Mouse (Mus musculus) left cerebral cortex, postnatal 10 days (tissue): ENCODE results near the gene Gpr107. TPM values are rescaled to one million over a fixed set of nuclear protein-coding genes. Genes with fewer than 3 reads are reported as not detected.

Experiments
- DNase-seq, 2 experiments: peaks; one replicate each; pipeline ENCODE4 v3.0.0; 2021 to 2022; ENCODE audit warnings: low spot score in 2 of 2, mixed read lengths in 1 of 2; ENCODE audit errors: extremely low spot score in 1 of 2
- intact Hi-C: fragments of 180-260 bp; cut with DNase I; formaldehyde crosslinking; loops from one replicate; pipeline ENCODE4 v1.15.1; 2025
- total RNA-seq, 2 experiments: library from RNA; stranded (reverse); gene quantifications; 2 replicates each; pipeline ENCODE4 v1.2.3; 2021

Gene Gpr107
- 10 to 100 TPM; 50.2 to 61.9 TPM for total RNA-seq

DNA sequence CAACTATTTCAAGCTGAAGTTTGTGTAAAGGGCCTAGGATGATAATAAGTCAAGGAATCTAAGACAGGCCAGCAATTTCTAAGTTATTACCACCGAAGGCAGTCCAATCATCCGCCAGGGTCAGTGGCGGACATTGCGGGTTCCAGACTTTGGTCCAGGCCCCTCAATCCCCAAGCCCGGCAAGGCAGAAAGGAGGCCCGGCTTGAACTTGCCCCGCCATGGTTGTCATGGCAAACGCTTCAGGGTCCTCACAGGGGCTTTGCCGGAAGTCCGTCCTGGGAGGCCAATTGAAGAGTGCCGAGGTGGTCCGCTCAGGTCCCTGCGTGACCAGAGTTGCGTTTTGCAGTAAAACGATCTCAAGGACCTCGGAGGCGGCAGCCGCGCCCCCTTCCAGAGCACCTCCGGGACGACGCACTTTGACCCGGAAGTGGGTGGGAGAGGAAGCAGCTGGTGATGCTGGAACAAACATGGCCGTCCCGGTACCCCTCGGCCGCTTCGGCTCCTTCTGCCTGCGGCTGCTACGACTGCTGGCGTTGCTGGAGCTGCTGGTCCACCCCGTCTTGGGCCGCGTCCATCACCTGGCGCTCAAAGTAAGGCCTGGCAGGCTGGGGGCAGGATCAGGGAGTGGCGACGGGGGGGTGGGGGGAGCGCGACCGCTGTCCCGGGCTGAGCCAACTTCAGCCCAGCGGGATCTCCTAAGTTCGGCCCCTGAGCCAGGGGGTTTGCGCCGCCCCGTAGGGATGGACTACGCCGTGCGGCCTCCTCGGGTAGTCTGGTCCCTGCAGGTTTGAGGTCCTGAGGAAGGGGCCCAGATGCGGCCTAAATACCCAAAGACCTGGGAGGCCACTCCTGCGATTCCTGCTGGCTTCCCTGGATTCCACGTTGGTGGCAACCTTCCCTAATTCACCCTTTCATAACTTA, at the start of gene Gpr107:
TSS of gene Gpr107 (plus strand) at position 425 of the 921 bp plus-strand sequence.
- peak; percentile 75 to 90 for DNase-seq
- intact Hi-C loops = no loop called here

DNA sequence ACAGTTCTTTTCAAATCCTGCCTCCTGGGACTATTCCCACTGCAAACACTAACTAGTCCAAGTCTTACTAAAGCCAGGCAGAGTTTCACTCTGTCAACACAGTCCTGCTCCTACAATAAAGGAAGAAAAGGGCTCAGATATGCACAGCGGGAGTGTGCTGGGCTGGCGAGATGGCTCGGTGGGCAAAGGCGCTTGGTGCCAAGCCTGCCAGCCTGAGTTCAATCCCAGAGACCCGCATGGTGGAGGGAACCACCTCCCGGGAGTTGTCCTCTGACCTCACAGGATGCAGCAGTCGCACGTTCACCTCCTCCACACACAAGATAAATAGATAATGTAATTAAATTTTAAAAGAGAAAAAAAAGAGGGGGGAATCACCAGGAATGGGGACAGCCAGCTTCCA, 48.8 kb upstream of the Gpr107 start:
- DNase-seq = no peak
- intact Hi-C loops = no loop called here

DNA sequence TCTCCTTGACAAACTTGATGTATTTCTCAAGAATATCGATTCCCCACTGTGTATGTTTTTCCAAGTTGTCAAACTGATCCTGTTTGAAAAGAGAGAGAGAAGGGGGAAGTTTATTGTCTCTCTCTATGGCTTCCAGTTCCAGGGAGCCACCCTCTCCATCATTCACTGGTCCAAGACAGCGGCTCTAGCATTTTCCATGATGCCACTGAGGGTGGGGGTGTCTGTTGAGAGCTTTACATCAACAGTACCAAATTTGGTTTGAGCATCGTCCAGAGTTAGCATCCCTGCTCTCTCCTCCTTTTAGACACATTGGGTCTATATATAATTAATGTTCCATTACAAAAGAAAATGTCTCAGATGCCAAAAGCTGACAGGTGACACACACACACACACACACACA, 46.8 kb upstream of the Gpr107 start:
- intact Hi-C loops = no loop called here
- no peak for DNase-seq

DNA sequence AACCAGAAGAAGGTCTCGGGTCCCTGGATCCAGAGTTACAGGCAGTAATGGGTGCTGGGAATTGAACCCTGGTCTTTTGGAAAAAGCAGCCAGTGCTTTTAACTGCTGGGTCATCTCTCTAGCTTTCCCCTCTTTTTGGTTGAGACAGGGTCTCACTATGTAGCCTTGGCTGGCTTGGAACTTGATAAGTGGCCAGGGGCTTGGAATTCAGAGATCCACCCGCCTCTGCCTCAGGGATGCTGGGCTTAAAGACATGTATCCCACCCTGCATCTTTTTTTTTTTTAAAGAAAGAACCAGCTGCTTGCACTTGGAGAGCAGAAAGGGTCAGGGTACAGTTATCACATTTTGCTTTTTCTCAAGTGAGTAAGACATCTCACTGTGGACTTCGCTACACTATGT, 46.1 kb upstream of the Gpr107 start:
- no peak for DNase-seq
- intact Hi-C loops = no loop called here

DNA sequence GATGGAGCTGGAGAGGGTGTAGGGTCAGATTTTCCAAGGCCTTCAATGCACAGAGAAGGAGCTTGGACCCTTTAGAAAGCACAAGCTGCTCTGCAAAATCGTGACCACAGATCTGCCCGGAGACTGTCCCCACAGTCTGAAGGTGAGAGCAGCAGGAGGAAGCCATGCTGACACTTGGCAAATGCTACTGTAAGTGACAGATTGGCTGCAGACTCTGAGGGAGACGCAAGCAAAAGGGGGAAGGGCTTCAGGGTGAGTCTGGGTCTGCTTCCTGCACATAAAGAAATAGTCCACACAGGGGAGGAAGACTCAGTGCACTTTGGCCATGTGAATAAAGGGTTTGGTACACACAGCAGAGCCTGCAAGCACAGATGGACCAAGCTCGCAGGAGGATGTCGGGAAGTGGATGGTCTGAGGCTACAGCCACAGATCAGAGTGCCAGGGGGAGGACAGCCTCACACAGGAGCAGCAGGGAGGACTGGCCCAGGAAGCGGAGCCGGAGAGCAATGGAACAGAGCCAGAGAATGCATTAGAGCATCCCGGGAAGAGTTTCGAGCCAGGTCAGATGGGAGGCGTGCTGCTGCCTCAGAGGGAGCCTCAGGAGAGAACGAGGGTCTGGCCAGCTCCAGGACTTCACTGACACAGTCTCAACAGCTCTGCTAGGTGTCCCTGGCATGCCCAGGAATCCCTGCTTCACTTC, 45.3 kb upstream of the Gpr107 start:
- intact Hi-C loops = no loop called here
- peak in 1 of 2 experiments; percentile 61 for DNase-seq

DNA sequence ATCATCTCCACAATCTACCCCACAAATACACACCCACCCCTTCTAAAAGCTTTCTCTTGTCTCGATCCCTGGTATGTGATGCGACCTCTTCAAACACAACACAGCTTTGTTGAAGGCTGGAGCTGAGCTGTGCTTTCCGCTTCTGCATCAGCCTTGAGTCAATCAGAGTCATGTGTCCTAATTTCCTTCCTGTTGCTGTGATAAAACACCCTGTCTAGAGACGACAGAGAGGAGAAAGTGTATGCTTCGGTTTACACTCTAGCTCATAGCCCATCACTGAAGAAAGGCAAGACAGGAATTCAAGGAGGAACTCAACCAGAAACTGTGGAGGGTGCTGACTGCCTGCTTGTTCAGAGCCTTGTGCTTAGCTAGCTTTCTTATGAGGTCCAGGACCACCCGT, 43.9 kb upstream of the Gpr107 start:
- intact Hi-C loops = no loop called here
- DNase-seq = no peak

DNA sequence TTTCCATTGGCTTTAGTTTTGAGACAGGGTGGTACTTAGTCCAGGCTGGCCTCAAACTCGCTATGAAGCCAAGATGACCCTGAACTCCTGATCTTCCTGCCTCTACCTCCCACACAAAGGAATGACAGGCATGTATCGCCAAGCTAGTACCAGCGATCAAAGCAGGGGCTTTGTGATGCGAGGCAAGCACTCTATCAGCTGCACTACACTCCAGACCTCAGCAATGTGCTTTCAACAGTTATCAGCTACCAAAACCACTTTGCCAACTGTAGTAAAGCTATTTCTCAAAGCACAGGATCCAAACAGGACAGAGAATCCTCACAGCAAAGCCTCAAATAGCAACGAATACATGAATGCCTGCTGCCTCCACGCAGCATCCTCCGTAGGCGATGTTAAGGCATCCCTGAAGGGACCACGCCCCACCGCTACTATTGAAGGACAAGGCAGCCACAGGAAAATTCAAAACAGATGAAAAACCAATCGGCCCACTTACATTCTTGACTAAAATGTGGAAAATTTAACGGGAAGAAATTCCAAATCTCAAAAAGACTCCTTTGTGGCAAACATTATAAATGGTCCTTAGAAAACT, 42.1 kb upstream of the Gpr107 start:
- intact Hi-C loops = no loop called here
- no peak for DNase-seq

DNA sequence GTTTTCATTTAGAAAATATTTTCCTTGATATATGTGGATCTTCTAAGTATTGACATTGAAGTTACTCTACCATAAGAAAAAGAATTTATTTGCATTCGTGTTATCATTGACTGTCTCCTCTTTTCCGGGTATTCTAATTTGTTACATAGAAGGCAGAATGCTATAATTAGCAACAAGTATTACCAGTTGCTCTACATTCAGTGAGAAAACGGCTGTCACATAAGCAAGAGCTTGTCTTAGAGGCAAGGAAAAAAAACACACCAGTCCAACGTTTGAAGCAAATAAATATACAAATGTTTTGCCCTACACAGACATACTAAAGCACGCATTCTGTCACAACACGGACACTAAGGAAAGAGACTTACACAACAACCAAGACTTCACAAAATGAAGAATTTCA, 40.4 kb upstream of the Gpr107 start:
- intact Hi-C loops = no loop called here
- no peak for DNase-seq

DNA sequence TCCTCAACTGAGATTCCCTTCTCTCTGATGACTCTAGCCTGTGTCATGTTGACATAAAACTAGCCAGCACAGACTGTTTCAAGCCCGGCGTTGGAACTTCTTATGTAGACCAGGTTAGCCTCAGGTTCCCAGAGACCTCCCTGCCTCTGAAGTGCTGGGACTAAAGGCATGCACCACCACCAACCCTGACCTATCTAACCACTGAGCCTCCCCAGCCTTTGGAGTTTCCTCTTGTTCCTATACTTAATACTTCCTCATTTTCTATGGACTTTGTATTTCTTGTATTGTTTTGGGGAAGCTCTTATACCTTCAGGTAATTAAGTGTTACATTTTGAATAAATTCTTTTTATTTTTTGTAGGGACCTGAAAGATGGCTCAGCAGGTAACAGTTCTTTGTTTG, 37.9 kb upstream of the Gpr107 start:
- DNase-seq = no peak
- intact Hi-C loops = no loop called here

DNA sequence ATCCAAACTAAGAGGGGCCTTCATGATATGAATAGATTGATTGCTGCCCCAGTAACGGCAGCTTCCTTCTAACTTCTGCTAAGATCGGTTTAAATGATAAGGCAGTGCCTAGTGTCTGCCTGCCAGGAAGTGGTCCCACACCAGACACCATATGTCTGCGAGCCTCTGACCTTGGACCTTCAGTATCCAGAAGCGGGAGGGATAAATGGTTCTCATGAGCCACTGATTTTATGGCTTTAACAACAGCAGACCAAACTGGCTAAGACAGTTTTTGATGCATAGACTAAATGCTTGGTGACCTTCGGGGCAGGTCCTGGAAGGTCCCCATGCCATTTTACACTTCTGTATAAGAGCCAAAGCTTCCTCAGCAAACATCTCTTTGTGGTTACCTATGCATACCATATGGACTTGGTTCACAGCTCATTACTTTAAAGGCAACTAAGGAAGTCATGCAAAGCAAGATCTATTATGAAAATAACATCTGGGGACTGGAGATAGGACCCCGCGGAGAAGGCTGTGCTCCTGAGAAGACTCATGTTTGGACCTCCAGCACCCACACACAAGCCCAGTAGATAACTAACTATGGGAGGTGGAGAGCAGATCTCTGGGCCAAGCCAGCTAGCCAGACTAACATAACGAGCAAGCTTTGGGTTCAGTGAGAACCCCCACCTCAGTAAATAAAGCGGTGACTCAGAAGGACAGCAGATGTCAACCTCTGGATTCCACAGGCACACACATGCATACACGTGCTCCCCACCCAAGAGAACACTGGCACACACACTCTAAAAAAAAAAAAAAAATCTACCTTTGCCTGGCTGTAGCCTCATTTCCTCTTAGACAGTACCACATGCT, 36.8 kb upstream of the Gpr107 start:
- intact Hi-C loops = no loop called here
- no peak for DNase-seq

DNA sequence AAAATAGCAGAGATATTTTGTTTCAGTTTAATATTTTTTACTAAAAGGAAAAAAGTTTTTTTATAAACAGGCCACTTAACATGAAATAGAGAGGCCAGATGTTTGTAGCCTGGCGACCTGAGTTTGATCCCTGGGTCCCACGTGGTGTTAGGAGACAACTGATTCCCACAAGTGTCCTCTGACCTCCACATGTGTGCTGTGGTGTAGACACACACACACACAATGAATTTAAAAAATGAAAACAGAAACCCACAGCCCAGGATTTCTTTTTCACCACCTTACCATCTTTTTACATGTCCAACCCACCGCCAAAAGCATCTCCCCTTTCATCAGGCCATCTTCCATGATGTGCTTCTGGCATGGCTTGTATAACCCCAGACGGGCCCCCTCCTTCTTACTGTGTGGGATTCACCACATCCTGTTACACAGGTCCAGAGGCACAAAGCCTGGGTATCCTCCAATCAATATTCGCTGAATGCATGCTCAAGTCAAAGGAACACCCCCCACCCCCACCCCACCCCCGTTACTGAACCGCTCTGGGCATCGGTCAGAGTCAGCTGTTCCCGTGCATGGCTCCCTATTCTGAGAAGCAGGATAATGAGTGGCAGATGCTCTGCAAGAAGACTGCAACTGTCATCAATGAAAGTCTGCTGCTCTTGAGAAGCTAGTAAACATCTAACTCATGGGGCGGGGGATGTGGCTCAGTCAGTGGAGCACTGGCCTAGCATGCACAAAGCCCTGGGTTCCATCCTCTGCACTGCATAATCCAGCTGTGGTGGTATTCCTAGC, 36.0 kb upstream of the Gpr107 start:
- DNase-seq = no peak
- intact Hi-C loops = no loop called here

DNA sequence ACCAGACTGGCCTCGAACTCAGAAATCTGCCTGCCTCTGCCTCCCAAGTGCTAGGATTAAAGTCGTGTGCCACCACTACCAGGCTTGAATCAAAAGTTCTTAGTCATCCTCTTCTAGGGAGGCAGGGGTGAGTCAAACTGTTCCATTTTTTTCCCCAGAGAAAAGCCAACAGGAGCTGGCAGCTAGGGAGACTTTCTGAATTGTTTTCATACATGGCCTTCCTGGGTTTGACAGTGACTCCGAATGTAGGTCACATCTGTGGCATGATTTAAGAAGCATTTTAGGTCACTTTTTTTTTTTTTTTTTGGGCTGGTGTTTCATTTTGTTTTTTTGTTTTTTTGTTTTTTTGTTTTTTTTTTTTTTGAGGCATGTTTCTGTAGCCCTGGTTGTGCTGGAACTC, 33.9 kb upstream of the Gpr107 start:
- intact Hi-C loops = no loop called here
- no peak for DNase-seq

DNA sequence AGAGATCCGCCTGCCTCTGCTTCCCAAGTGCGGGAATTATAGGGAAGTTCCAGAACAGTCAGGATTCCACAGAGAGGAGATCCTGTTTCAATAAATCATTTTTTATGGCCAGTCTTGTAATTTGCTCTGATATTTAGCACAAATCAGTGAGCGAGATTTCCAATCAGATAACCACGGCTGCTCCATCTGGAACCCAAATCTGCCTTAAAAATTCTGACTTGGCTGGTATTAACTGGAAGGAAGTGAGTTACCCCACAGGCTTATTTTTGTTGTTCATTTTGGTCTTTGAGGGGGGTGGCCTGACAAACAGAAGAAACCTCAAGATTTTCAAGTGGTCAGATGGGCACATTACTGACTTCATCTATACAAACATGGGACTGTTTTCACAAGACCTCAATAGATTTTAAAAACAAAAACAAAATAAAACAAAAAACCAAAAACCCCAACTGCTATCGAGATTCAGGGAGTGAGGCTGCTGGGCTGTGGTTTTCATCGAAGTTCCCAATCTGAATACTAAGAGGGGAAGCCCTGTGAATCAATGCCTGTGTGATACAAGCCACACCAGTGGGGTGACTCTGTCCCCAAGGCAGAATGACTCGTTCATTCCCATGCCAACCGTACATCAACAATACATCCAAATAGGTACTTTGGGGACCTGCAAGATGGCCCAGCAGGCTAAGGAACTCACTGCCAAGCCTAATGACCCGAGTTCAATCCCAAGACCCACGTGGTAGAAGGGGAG, 33.3 kb upstream of the Gpr107 start:
- intact Hi-C loops = no loop called here
- DNase-seq = no peak

DNA sequence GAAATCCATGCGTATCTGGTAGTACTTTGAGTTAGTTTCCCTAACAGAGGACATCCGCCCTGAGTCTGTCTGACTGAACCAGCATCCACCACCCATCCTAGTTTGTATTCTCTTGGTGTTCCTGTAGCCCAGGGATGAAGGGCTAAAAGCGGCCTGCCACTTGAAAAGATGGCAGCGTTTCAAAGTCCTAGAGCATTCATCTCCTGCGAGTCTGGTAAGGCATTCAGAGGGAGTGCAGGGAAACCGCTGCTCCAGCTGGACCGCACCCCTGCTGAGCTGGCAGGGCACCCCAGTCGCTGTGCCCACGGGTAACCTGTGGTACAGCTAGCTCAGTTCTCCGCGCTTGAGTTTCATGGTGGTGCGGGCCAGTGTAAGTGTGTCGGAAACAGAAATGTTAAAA, 32.3 kb upstream of the Gpr107 start:
- intact Hi-C loops = no loop called here

DNA sequence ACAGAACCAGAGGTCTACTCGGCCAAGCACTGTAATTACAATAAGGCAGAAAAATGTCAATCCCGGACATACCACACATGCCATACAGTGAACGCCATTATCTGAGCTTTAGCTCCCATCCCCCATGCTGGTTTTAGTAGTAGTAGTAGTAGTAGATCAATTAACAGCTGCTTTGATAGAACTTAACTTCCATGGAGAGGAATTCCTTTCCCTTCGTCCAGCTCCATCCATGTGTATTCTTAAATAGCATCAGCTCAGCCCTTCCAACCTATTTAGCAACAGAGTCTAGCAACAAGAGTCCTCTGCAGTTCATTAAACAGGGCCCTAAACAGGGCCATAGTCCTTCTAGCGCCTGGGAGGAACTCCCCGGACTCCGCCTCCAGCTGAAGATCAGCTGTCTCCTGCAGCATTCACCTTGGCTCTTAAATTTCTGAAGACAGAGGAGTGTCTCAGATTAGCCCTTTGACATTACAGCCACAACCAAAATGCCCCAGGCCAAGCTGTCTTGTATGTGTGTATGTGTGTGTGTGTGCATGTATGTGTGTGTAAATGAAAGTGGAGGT, 30.9 kb upstream of the Gpr107 start:
- no peak for DNase-seq
- intact Hi-C loops = no loop called here

More for the DNA sequence above, 32.3 kb upstream of the Gpr107 start:
- peak; percentile 61 to 67 for DNase-seq

DNA sequence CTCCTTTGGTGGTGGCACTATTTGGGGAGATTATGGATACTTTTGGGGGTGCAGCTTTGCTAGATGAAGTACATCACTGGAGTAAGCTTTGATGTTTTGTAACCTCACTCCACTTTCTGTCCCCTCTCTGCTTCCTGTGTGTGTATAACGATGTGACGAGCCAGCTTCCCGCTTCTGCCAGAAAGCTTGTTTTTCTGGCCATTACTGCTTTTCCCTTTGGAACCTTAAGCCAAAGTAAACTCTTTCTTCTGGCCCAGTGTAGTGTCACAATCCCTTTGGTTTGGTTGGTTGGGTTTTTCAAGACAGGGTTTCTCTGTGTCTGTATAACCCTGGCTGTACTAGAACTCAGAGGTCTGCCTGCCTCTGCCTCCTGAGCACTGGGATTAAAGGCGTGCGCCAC, 29.3 kb upstream of the Gpr107 start:
- no peak for DNase-seq
- intact Hi-C loops = no loop called here

DNA sequence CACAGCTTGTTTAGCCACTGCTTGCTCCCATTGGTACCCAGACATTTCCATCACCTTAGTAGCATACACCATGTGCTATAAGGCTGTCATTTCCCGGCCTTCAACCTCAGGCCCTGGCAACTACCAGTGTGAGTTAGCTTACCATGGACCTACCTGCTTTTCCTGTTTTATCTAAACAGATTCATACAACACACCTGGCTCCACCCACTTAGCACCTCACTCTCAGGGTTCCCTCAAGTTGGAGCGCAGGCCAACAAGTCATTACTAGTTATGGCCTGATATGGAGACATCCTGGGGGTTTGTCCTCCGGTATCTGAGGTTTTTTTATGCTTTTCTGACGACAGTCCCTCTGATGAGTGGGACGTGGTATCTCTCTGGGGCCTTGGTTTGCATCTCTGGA, 28.6 kb upstream of the Gpr107 start:
- intact Hi-C loops = no loop called here
- no peak for DNase-seq
